Mouse (Mus musculus): ENCODE measurements around the gene Lrrc8b.

DNA sequence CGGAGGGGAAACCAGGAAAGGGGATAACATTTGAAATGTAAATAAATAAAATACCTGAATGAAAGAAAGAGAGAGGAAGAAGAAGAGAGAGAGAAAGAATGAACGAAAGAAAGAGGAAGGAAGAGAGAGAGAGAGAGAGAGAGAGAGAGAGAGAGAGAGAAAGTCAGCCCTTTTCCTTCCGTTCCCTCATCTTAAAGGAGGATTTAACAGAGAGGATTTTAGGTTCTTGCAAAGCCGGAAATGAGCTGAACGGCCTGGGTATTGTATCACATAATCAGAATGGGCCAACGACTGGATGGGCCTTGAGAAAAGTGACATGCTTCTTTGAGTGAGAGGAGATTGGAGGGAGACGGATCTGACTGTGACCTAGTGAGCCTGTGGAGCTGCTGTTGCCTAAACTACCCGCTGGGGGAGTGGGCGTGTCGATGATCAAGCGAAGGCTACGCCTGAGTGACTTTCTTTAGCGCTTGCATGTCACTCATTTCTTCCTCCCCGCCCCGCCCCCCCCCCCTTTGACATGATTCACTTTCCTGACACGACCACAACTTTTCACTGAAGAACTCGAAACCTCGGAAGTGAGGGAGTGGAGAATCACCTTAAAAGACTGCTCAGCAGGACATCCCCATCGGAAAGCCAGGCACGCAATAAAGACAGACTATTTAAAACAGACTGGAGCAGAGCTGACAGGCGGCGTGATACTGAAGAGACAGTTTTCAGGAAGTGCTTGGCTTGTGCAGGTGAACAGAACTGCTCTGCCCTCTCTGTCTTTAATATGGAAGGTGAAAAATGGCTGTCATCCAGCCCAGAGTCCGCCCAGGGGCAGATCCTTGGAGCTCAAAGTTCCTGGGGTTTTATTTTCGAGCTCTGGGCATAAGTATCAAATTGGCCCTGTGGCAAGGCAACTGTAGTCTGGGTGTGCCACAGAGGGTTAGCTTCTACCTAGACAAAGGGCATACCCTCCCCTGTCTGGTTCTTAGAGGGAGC, 79.6 kb downstream of the Lrrc8b start:
- TF ChIP-seq CTCF (IDR thresholded peaks at IDR 0.05; ENCODE audit: borderline replicate concordance, control insufficient read depth, extremely low read depth, insufficient read depth, low read length, poor library complexity) (no peak), POLR2A (IDR thresholded peaks at IDR 0.05; ENCODE audit: control insufficient read depth, extremely low read depth, insufficient read depth, low read length, poor library complexity) (no peak)
